Mouse (Mus musculus) neural tube, embryonic 11.5 days (tissue): ENCODE measurements around the gene Ddx54. TPM values are rescaled to one million over a fixed set of nuclear protein-coding genes. Genes with fewer than 3 reads are reported as not detected.

ENCODE experiments used
- polyA plus RNA-seq: library from polyadenylated mRNA; unstranded; fragments of >200 nt; fragmentation: Nextera tagmentation; extraction: Ambion mirVana; gene quantifications from 2 replicates; pipeline ENCODE4 v1.2.1, GENCODE M21; 2014

Ddx54 gene
- polyA plus RNA-seq, 1 experiment from 2014 or later, result 42.0 TPM

Other genes starting within 250 kb of the Ddx54 start
- gene Lhx5, start 181.0 kb upstream of the Ddx54 start, polyA plus RNA-seq, result 29.9 and 31.2 TPM in 2 replicates
- 5.3 and 5.9 TPM in 2 replicates for gene Sdsl, start 139.9 kb upstream of the Ddx54 start, polyA plus RNA-seq
- not detected in 2 replicates for gene Sds, start 136.2 kb upstream of the Ddx54 start, polyA plus RNA-seq
- 33.3 and 33.6 TPM in 2 replicates for gene Plbd2, start 109.1 kb upstream of the Ddx54 start, polyA plus RNA-seq
- 2.9 and 4.9 TPM in 2 replicates for gene Slc8b1, start 101.6 kb upstream of the Ddx54 start, polyA plus RNA-seq
- 14.9 and 16.8 TPM in 2 replicates for gene Tpcn1, start 24.1 kb upstream of the Ddx54 start, polyA plus RNA-seq
- 0.62 and 0.81 TPM in 2 replicates for gene Iqcd, start 23.7 kb upstream of the Ddx54 start, polyA plus RNA-seq
- 12.3 and 13.2 TPM in 2 replicates for gene Rita1, start 150 bp upstream of the Ddx54 start, polyA plus RNA-seq
- gene Cfap73, start 21.5 kb downstream of the Ddx54 start, polyA plus RNA-seq, result not detected in 2 replicates
- 0.39 TPM in 1 of 2 replicates, not detected in the other for gene Rasal1, start 36.1 kb downstream of the Ddx54 start, polyA plus RNA-seq
- gene Dtx1, start 99.2 kb downstream of the Ddx54 start, polyA plus RNA-seq, result 7.0 and 7.4 TPM in 2 replicates
- not detected in 2 replicates for gene Oas2, start 137.1 kb downstream of the Ddx54 start, polyA plus RNA-seq
- 0.08 TPM in 1 of 2 replicates, not detected in the other for gene Oas3, start 164.9 kb downstream of the Ddx54 start, polyA plus RNA-seq
- gene Oas1e, start 182.8 kb downstream of the Ddx54 start, polyA plus RNA-seq, result 0.18 TPM in 1 of 2 replicates, not detected in the other
- 0.21 and 0.23 TPM in 2 replicates for gene Oas1c, start 199.8 kb downstream of the Ddx54 start, polyA plus RNA-seq
- not detected in 2 replicates for gene Oas1f, start 234.6 kb downstream of the Ddx54 start, polyA plus RNA-seq
- not detected in 2 replicates for gene Oas1h, start 248.7 kb downstream of the Ddx54 start, polyA plus RNA-seq